Mouse (Mus musculus) intestine, embryonic 14.5 days (tissue): Measurements from ENCODE around the gene Arpc4. TPM values are rescaled to one million over a fixed set of nuclear protein-coding genes. Genes with fewer than 3 reads are reported as not detected.

Experiments used
- ATAC-seq: fragments of 200-750 bp; cut with Nextera tagmentation; replicated peaks from 2 replicates; pipeline ENCODE4 v1.8.0; 2017; ENCODE audit warnings: low read depth, moderate number of reproducible peaks, moderate TSS enrichment, moderate library complexity; ENCODE audit not compliant: low FRiP score, low TSS enrichment
- DNase-seq: peaks from one replicate; pipeline ENCODE4 v3.0.0-alpha.2; 2018; ENCODE audit warnings: low spot score
- H3K27ac ChIP-seq: fragments of 300-500 bp; sonication (generic); 2 replicates; pipeline ENCODE4 v1.5.1; 2014; ENCODE audit warnings: low read depth, mild to moderate bottlenecking, control low read depth
- H3K27me3 ChIP-seq: fragments of 300-500 bp; sonication (generic); replicated peaks from 2 replicates; pipeline ENCODE4 v1.6.1; 2014; ENCODE audit warnings: low read length, control low read depth; ENCODE audit not compliant: control insufficient read depth, insufficient read depth
- H3K36me3 ChIP-seq: fragments of 300-500 bp; sonication (generic); 2 replicates; pipeline ENCODE4 v1.6.1; 2014; ENCODE audit warnings: low read length, control low read depth; ENCODE audit not compliant: control insufficient read depth, insufficient read depth
- H3K4me1 ChIP-seq: fragments of 300-500 bp; sonication (generic); replicated peaks from 2 replicates; pipeline ENCODE4 v1.6.1; 2014; ENCODE audit warnings: low read length, control low read depth, mixed read lengths; ENCODE audit not compliant: control insufficient read depth, insufficient read depth
- H3K4me2 ChIP-seq: fragments of 300-500 bp; sonication (generic); 2 replicates; pipeline ENCODE4 v1.6.1; 2014; ENCODE audit warnings: low read length
- H3K4me3 ChIP-seq: fragments of 300-500 bp; sonication (generic); 2 replicates; pipeline ENCODE4 v1.5.1; 2014; ENCODE audit warnings: low read depth, low read length, control low read depth, mixed read lengths
- H3K9ac ChIP-seq: fragments of 300-500 bp; sonication (generic); 2 replicates; pipeline ENCODE4 v1.6.1; 2014; ENCODE audit warnings: mild to moderate bottlenecking, low read length
- H3K9me3 ChIP-seq: fragments of 300-500 bp; sonication (generic); 2 replicates; pipeline ENCODE4 v1.6.1; 2016; ENCODE audit warnings: low read length, control low read depth; ENCODE audit not compliant: control insufficient read depth
- WGBS: fragments of 180-500 bp; shearing (Covaris S2); extraction: QIAGEN DNeasy Blood & Tissue Kit; methylation state at CpG from one replicate; pipeline ENCODE4 v1.1.7; 2014; 5-methylcytosine and 5-hydroxymethylcytosine counted together
- polyA plus RNA-seq: library from polyadenylated mRNA; unstranded; fragments of >200 nt; fragmentation: Nextera tagmentation; extraction: Ambion mirVana; gene quantifications from 2 replicates; pipeline ENCODE4 v1.2.1, GENCODE M21; 2014

Arpc4 gene
- polyA plus RNA-seq, 1 experiment from 2014 or later, result 221 TPM

DNA sequence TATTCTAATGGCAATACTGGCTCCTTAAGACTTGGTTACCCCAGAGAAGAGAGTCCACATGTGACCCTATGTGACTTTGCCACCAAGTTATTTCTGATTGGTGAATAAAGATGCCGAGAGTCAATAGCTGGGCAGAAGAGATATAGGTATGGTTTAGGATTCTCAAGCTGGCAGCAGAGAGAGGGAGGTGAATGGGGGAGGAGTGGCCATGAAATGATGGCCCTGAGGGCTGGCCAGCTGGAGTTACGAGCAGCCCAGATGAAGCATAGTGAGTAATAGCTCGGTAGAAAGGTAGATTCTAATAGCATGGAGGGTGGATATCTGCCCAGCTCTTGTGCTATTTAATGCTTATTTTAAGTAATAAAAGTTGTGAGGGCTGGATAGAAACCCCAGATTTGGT lies 25.1 kb upstream of the Arpc4 start:
- Histone ChIP-seq H3K9me3 (no peaks in the 10 kb centered on the region), H3K36me3 (no peaks in the 10 kb centered on the region), H3K4me1 (peaks cover 5% of the 10 kb centered on the region; the same call in 1 of the 2 replicates), H3K27me3 (no peaks in the 10 kb centered on the region), H3K9ac (no peak overlapping the region), H3K27ac (no peak overlapping the region), H3K4me2 (no peak overlapping the region), H3K4me3 (no peak overlapping the region)
- ATAC-seq, result no peak
- 70% methylated on average over 3 of the region's 3 CpGs for WGBS
- DNase-seq, result no peak

DNA sequence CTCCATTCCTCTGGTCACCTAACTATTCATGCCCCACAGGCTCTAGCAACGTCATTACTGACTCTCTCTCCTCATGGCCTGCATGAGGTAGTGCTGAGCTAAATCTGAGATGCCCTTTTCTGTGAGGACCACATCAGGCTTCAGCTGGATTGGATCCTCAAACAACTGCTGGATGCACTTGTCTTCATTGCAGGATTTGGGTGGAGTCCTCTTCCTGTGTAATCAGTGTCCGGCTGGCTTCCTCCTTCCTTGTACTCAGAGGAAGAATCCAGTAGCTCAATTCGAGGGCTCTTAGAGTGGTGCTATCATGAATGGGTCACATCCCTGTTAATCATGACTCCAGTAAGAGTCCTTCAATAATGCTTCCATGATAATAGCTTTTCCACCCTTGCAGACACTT lies 24.2 kb upstream of the Arpc4 start:
- no peak overlapping the region for H3K9ac ChIP-seq
- no peaks in the 10 kb centered on the region for H3K9me3 ChIP-seq
- no peaks in the 10 kb centered on the region for H3K36me3 ChIP-seq
- H3K4me3 ChIP-seq, result no peak overlapping the region
- ATAC-seq (no peak), DNase-seq (no peak)
- H3K4me1 ChIP-seq, result peaks cover 5% of the 10 kb centered on the region; the same call in 1 of the 2 replicates
- no peak overlapping the region for H3K4me2 ChIP-seq
- H3K27ac ChIP-seq, result no peak overlapping the region
- 67% methylated on average over 3 of the region's 3 CpGs for WGBS
- no peaks in the 10 kb centered on the region for H3K27me3 ChIP-seq

DNA sequence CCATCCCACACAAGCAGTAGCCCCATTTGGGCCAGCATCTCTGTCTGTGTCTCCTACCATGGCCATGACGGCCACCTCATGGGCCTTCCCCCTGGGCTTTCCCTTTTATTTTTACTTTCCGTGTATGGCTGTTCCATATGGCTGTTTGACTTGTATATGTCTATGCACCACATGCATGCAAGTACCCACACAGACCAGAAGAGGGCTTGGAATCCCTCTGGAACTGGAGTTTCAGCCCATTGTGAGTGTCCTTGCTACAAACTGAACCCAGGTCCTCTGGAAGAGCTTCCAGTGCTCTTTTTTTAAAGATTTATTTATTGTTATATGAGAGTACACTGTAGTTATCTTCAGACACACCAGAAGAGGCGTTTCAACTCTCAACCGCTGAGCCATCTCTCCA lies 16.4 kb upstream of the Arpc4 start:
- no peaks in the 10 kb centered on the region for H3K27me3 ChIP-seq
- H3K4me3 ChIP-seq, result no peak overlapping the region
- H3K27ac ChIP-seq, result no peak overlapping the region
- WGBS, result 77% methylated on average over 4 of the region's 4 CpGs
- no peaks in the 10 kb centered on the region for H3K4me1 ChIP-seq
- H3K4me2 ChIP-seq, result no peak overlapping the region
- ATAC-seq (no peak), DNase-seq (no peak)
- no peak overlapping the region for H3K9ac ChIP-seq
- 0 out of 2 replicates have a peak, but pooled peaks cover 6% of the 10 kb centered on the region for H3K36me3 ChIP-seq
- H3K9me3 ChIP-seq, result no peaks in the 10 kb centered on the region

DNA sequence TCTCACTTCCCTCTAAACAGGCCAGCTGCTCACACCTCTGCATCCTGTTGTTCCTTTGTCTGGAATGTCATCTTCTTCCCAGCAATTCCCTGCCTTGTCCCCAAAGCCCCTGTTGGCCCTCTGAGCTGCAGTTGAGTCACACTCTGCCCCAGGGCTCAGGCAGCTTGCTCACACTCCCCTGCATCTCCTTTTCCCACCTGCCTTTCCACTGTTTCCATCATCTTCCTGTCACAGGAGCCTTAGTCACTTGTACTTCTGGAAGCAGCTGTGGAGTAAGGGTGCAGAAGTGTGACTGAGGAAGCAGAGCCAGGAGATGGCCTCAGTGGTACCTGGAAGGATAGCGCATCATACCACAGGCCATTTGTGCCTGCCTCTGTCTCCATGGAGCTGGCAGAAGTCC lies 15.7 kb upstream of the Arpc4 start:
- Histone ChIP-seq H3K27ac (no peak overlapping the region), H3K4me1 (no peaks in the 10 kb centered on the region), H3K4me3 (no peak overlapping the region), H3K4me2 (no peak overlapping the region), H3K9ac (no peak overlapping the region), H3K27me3 (no peaks in the 10 kb centered on the region), H3K36me3 (peaks cover 13% of the 10 kb centered on the region; the same call in 1 of the 2 replicates), H3K9me3 (no peaks in the 10 kb centered on the region)
- WGBS, result 96% methylated on average over 1 of the region's 1 CpGs
- no peak for ATAC-seq
- no peak for DNase-seq

DNA sequence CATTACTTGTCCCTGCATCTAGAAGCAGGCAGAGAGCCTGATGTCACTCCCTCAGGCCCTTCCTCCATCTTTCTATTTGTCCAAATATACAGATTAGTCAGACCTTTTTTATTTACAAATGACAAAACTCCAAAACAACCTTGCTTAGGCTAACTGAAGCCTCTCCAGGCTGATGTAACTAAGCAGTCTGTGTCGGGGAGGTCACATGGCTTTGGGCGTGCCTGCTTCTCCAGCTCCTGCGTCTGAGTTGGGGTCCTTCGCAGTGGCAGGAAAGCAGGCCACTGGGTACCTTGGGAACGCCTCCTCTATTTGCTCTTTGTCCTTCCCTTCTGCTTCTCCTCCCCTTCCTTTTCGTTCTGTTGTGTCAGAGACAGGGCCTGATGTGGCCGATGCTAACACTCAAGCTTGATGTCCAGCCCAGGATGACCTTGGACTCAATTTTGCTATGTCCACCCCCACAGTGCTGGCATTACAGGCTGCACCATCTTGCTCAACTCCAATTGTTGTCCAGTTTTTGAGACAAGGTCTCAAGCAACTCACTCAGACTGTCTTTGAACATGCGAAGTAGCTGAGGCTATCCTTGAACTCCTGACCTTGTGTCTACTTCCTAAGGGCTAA lies 13.3 kb upstream of the Arpc4 start:
- Histone ChIP-seq H3K27ac (no peak overlapping the region), H3K9ac (no peak overlapping the region), H3K4me2 (no peak overlapping the region), H3K27me3 (no peaks in the 10 kb centered on the region), H3K36me3 (peaks cover 32% of the 10 kb centered on the region), H3K4me3 (no peak overlapping the region), H3K4me1 (no peaks in the 10 kb centered on the region), H3K9me3 (no peaks in the 10 kb centered on the region)
- no peak for ATAC-seq
- DNase-seq, result no peak
- WGBS, result 70% methylated on average over 8 of the region's 8 CpGs

DNA sequence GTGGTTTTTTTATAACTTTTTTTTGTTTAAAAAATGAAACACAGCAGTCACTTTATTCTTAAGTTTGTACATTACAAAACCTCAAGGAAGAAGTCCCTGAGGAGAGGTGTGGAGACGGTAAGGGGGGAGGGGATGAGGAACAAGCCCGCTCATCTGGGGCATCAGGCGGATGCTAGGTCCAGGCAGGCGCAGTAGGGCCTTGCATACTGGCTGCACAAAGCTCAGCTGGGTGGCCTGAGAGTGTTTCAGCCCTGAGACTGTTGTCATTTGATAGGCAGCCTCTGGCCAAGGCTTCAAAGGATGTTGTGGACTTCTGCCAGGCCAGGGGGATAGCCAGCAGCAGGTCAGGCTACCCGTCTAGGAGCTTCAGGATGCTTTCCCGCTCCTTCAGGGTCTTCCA lies 11.3 kb upstream of the Arpc4 start:
- 91% methylated on average over 6 of the region's 6 CpGs for WGBS
- no peak for DNase-seq

DNA sequence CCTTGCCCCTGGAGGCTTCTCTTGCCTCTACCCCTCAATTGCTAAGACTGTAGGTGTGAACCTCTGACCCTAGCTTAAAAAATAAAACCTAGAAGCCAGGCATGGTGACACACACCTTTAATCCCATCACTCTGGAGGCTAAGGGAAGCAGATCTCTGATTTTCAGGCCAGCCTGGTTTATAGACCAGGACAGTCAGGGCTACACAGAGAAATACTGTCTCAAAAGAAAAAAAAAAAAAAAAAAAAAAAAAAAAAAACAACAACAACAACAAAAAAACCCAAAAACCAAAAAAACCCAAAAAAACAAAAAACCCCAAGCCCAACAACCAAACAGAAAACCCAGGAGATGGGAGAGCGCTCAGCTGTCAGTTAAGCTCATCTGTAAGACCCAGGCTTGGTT lies 10.3 kb upstream of the Arpc4 start:
- DNase-seq (no peak), ATAC-seq (no peak)
- H3K9me3 ChIP-seq, result no peaks in the 10 kb centered on the region
- WGBS, result 95% methylated on average over 1 of the region's 1 CpGs
- no peaks in the 10 kb centered on the region for H3K27me3 ChIP-seq
- H3K4me3 ChIP-seq, result no peak overlapping the region
- no peak overlapping the region for H3K9ac ChIP-seq
- H3K36me3 ChIP-seq, result peaks cover 60% of the 10 kb centered on the region
- no peak overlapping the region for H3K27ac ChIP-seq
- no peak overlapping the region for H3K4me2 ChIP-seq
- no peaks in the 10 kb centered on the region for H3K4me1 ChIP-seq

More for the DNA sequence above, 11.3 kb upstream of the Arpc4 start:
- H3K9ac ChIP-seq, result no peak overlapping the region
- ATAC-seq, result no peak
- H3K4me3 ChIP-seq, result no peak overlapping the region
- H3K4me1 ChIP-seq, result no peaks in the 10 kb centered on the region
- peaks cover 51% of the 10 kb centered on the region for H3K36me3 ChIP-seq
- no peaks in the 10 kb centered on the region for H3K27me3 ChIP-seq
- no peak overlapping the region for H3K27ac ChIP-seq
- no peaks in the 10 kb centered on the region for H3K9me3 ChIP-seq
- no peak overlapping the region for H3K4me2 ChIP-seq

DNA sequence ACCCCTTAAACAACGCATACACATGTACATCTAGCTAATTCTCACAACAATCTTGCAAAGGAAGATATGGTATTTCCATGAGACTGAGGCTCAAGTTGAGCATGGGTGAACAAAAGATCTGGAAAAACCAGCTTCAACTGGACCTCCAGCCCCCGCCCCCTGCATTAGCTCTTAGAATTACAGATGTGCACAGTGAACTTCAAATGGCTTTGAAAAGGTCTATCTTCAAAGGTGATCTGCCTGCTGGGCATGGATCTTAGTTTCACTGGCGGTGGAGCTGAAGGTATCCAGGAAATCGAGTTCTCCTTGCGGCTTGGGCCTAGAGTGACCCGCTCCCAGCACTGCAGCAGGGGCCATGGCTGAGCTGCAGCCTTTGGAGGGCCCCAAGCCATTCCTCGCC lies 9.8 kb upstream of the Arpc4 start:
- Histone ChIP-seq H3K36me3 (peaks cover 65% of the 10 kb centered on the region), H3K4me1 (no peaks in the 10 kb centered on the region), H3K9ac (no peak overlapping the region), H3K27me3 (no peaks in the 10 kb centered on the region), H3K4me2 (no peak overlapping the region), H3K27ac (no peak overlapping the region), H3K9me3 (no peaks in the 10 kb centered on the region), H3K4me3 (no peak overlapping the region)
- WGBS, result 88% methylated on average over 7 of the region's 7 CpGs
- DNase-seq (no peak), ATAC-seq (no peak)

DNA sequence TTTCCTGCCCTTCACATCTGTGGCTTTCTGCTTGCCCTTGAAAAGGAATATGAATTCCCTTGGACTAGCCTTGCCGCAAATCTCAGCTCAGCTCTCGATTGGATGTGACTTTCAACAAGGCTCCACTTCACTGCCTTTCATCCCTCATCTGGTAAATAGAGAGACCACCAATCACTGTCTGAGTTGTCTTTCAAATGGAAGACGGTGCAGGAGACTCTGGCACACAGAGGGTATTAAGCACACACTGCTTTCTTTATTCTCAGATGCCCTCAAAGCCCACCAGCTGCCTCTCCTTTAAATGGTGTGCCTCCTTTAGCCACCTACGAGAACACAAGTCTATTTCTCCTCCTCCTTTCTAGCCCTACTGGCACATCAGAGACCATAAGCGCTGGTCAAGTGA lies 9.3 kb upstream of the Arpc4 start:
- peaks cover 70% of the 10 kb centered on the region for H3K36me3 ChIP-seq
- no peak overlapping the region for H3K4me2 ChIP-seq
- no peak overlapping the region for H3K9ac ChIP-seq
- no peaks in the 10 kb centered on the region for H3K4me1 ChIP-seq
- no peaks in the 10 kb centered on the region for H3K9me3 ChIP-seq
- H3K27me3 ChIP-seq, result no peaks in the 10 kb centered on the region
- WGBS, result 83% methylated on average over 5 of the region's 5 CpGs
- H3K27ac ChIP-seq, result no peak overlapping the region
- DNase-seq (no peak), ATAC-seq (no peak)
- H3K4me3 ChIP-seq, result no peak overlapping the region
